Mouse (Mus musculus): Measurements from ENCODE around the gene Wfikkn2. TPM values are rescaled to one million over a fixed set of nuclear protein-coding genes. Genes with fewer than 3 reads are reported as not detected.

Gene Wfikkn2
- total RNA-seq, 1 experiment from 2014 or later = 0.63 TPM

GRCm38 (mm10) chr11:94196311-94196710 lies 49.5 kb downstream of the Wfikkn2 start:
- no peak for DNase-seq

- DNase-seq = peak; percentile 72
Observed at GRCm38 (mm10) chr11:94193109-94193508, 52.7 kb downstream of the Wfikkn2 start.

GRCm38 (mm10) chr11:94190665-94191064 lies 55.1 kb downstream of the Wfikkn2 start:
- no peak for DNase-seq

- peak; percentile 66 for DNase-seq
Observed at GRCm38 (mm10) chr11:94189579-94189978, 56.2 kb downstream of the Wfikkn2 start.

Other genes starting within 250 kb of the Wfikkn2 start
- 120 and 121 TPM in 2 replicates for gene Spag9, start 249.9 kb downstream of the Wfikkn2 start, total RNA-seq (2021)
- 158 and 199 TPM in 2 replicates for gene Tob1, start 34.6 kb downstream of the Wfikkn2 start, total RNA-seq (2021)
- not detected in 2 replicates for gene Gm21885, start 35.9 kb upstream of the Wfikkn2 start, total RNA-seq (2021)
- gene Luc7l3, start 76.0 kb upstream of the Wfikkn2 start, total RNA-seq (2021) = 74.5 and 94.6 TPM in 2 replicates
- 131 and 136 TPM in 2 replicates for gene Ankrd40, start 82.0 kb upstream of the Wfikkn2 start, total RNA-seq (2021)
- 4.0 and 9.1 TPM in 2 replicates for gene Abcc3, start 147.0 kb upstream of the Wfikkn2 start, total RNA-seq (2021)
- gene Cacna1g, start 228.2 kb upstream of the Wfikkn2 start, total RNA-seq (2021) = 0.89 and 1.5 TPM in 2 replicates
- not detected in 2 replicates for gene Spata20, start 240.2 kb upstream of the Wfikkn2 start, total RNA-seq (2021)

All from adrenal gland, postnatal 14 days (tissue).